ENCODE assay signal across 28 mouse cellular contexts in genomic region chr4:119614724-119615123, GRCm38 (mm10). TPM values are rescaled to one million over a fixed set of nuclear protein-coding genes. Genes with fewer than 3 reads are reported as not detected.
A peak's percentile ranks its signal among the peaks of the same experiment; 100 is the strongest.
DNase-seq lines count a peak whose midpoint lies in the region; ATAC-seq and TF ChIP-seq lines count a peak whose summit lies in the region.
"Had no signal": no experiment of that assay in that cellular context is flagged by ENCODE, and none has a peak within 500 bp of the region (broad histone marks: within the 10 kb centered on the region; RNA-seq: fewer than 3 reads in every experiment).

No protein-coding gene starts in this region.

- ATAC-seq in heart, embryonic 13.5 days (ENCODE audit: extremely low read depth, insufficient number of reproducible peaks, low FRiP score, low TSS enrichment), result no peak
- no peak; the same call in 1 of the 2 replicates for ATAC-seq in lung, embryonic 14.5 days (ENCODE audit: insufficient read depth)
- no peak for ATAC-seq in forebrain, embryonic 12.5 days (ENCODE audit: low FRiP score)
- ATAC-seq: forebrain, embryonic 14.5 days; intestine, embryonic 15.5 days; Patski had no signal

- H3K27me3 ChIP-seq in heart, embryonic 13.5 days (replicated peaks), result no peaks in the 10 kb centered on the region
- H3K27me3 ChIP-seq in lung, embryonic 14.5 days (ENCODE audit: insufficient read depth, low read length), result no peaks in the 10 kb centered on the region
- H3K27me3 ChIP-seq in MEL (ENCODE audit: control insufficient read depth in 1 of 2, insufficient read depth in 2 of 2, low read length in 2 of 2), result no peaks in the 10 kb centered on the region
- no peaks in the 10 kb centered on the region for H3K27me3 ChIP-seq in forebrain, embryonic 12.5 days
- H3K27me3 ChIP-seq: heart, embryonic 12.5 days; hindbrain, embryonic 15.5 days; intestine, embryonic 15.5 days; Patski had no signal

- TF ChIP-seq EP300 in MEL (IDR thresholded peaks at IDR 0.05; ENCODE audit: low read depth in 1 of 2, low read length in 2 of 2), result 0 out of 4 replicates have a peak, but pooled peaks of 1 of the 2 experiments have one; percentile 18

- no peak for TF ChIP-seq POLR2A in lung, adult 2 months (IDR thresholded peaks at IDR 0.05; ENCODE audit: borderline replicate concordance, extremely low read depth, low read depth, low read length)
- no peak for TF ChIP-seq POLR2A in MEL (IDR thresholded peaks at IDR 0.05; ENCODE audit: control insufficient read depth in 1 of 2, insufficient read depth in 1 of 2, low read depth in 1 of 2, low read length in 2 of 2, poor library complexity in 1 of 2)

- H3K9me3 ChIP-seq in heart, embryonic 13.5 days, result no peaks in the 10 kb centered on the region
- no peaks in the 10 kb centered on the region for H3K9me3 ChIP-seq in lung, embryonic 14.5 days (ENCODE audit: low read depth, low read length)
- H3K9me3 ChIP-seq in MEL (replicated peaks; ENCODE audit: insufficient read depth, low read length), result no peaks in the 10 kb centered on the region
- H3K9me3 ChIP-seq in forebrain, embryonic 12.5 days, result no peaks in the 10 kb centered on the region
- H3K9me3 ChIP-seq: forebrain, embryonic 10.5 days; heart, embryonic 12.5 days; hindbrain, embryonic 15.5 days; intestine, embryonic 15.5 days had no signal

- peaks cover 29% of the 10 kb centered on the region for H3K36me3 ChIP-seq in heart, embryonic 13.5 days
- peaks cover 20% of the 10 kb centered on the region; the same call in 1 of the 2 replicates for H3K36me3 ChIP-seq in lung, embryonic 14.5 days (ENCODE audit: insufficient read depth)
- peaks cover 7 to 44% of the 10 kb centered on the region in 2 experiments for H3K36me3 ChIP-seq in MEL (ENCODE audit: control insufficient read depth in 1 of 2, insufficient read depth in 2 of 2, low read length in 2 of 2)
- H3K36me3 ChIP-seq in forebrain, embryonic 12.5 days (replicated peaks), result peaks cover 6% of the 10 kb centered on the region

- TF ChIP-seq RAD21 in MEL (IDR thresholded peaks at IDR 0.05; ENCODE audit: low read depth, low read length), result no peak

- peak overlapping the region; percentile 48; the same call in 1 of the 2 replicates for H3K27ac ChIP-seq in heart, embryonic 13.5 days (replicated peaks)
- no peak overlapping the region for H3K27ac ChIP-seq in lung, embryonic 14.5 days (ENCODE audit: low read depth)
- H3K27ac ChIP-seq in MEL (ENCODE audit: control insufficient read depth, low read depth, low read length), result no peak overlapping the region; the same call in 1 of the 2 replicates
- no peak overlapping the region for H3K27ac ChIP-seq in forebrain, embryonic 12.5 days
- H3K27ac ChIP-seq: forebrain, embryonic 10.5 days; intestine, embryonic 15.5 days had no signal

- H3K79me2 ChIP-seq in MEL (ENCODE audit: control insufficient read depth, insufficient read depth, low read length, poor library complexity), result peaks cover 6% of the 10 kb centered on the region

- intact Hi-C loops in heart, postnatal 14 days (cut with DNase I), result loop anchor here (5.0 kb wide), 1 partner anchor 77 kb away; the partner anchor contains the start of genes Foxj3 and Frg2f1

- no peak for DNase-seq in heart, postnatal 14 days
- peak; percentile 49 for DNase-seq in lung, embryonic 14.5 days
- DNase-seq in lung, adult 2 months, result no peak
- DNase-seq in 416B (ENCODE audit: low read depth) (peak; percentile 26), MEL (ENCODE audit: low read depth, low spot score) (peak; percentile 62)
- DNase-seq: adrenal gland, postnatal 25 days; cerebellum, adult 11-12 months; cerebellum, adult 8-10 months; cerebellum, postnatal 14 days; gastrocnemius, postnatal 25 days; heart, adult 18-20 months; heart, postnatal 4 days; kidney, adult 11 months had no signal

- TF ChIP-seq CTCF in lung, embryonic 14.5 days (IDR thresholded peaks at IDR 0.05; ENCODE audit: low read depth), result no peak
- no peak for TF ChIP-seq CTCF in lung, adult 2 months (IDR thresholded peaks at IDR 0.05; ENCODE audit: insufficient read depth, low read length)
- TF ChIP-seq CTCF in MEL (IDR thresholded peaks at IDR 0.05 in 2 of 3, conservative IDR thresholded peaks at IDR 0.05 in 1 of 3; ENCODE audit: control insufficient read depth in 1 of 3, insufficient read depth in 1 of 3, low read depth in 2 of 3, low read length in 3 of 3, poor library complexity in 1 of 3, severe bottlenecking in 1 of 3), result no peak

- H3K4me3 ChIP-seq in heart, embryonic 13.5 days, result no peak overlapping the region
- H3K4me3 ChIP-seq in lung, embryonic 14.5 days (ENCODE audit: low read depth, low read length), result no peak overlapping the region
- no peak overlapping the region for H3K4me3 ChIP-seq in lung, adult 2 months (replicated peaks; ENCODE audit: extremely low read depth, low read depth, low read length)
- no peak overlapping the region for H3K4me3 ChIP-seq in MEL (ENCODE audit: control insufficient read depth in 1 of 2, insufficient read depth in 1 of 2, low read depth in 2 of 2, low read length in 2 of 2)
- H3K4me3 ChIP-seq in forebrain, embryonic 12.5 days (replicated peaks), result no peak overlapping the region
- H3K4me3 ChIP-seq: forebrain, embryonic 10.5 days; heart, embryonic 12.5 days; hindbrain, embryonic 15.5 days; intestine, embryonic 15.5 days had no signal

- H3K4me1 ChIP-seq in heart, embryonic 13.5 days, result peaks cover 21% of the 10 kb centered on the region
- no peaks in the 10 kb centered on the region for H3K4me1 ChIP-seq in lung, embryonic 14.5 days (ENCODE audit: insufficient read depth)
- peaks cover 2% of the 10 kb centered on the region for H3K4me1 ChIP-seq in lung, adult 2 months (ENCODE audit: control insufficient read depth, insufficient read depth, low read length)
- H3K4me1 ChIP-seq in MEL (ENCODE audit: control insufficient read depth in 1 of 2, insufficient read depth in 2 of 2, low read length in 2 of 2), result peaks cover 20% of the 10 kb centered on the region in 2 experiments
- H3K4me1 ChIP-seq in forebrain, embryonic 12.5 days, result peaks cover 5% of the 10 kb centered on the region; the same call in 1 of the 2 replicates
- H3K4me1 ChIP-seq: forebrain, embryonic 10.5 days had no signal

- H3K9ac ChIP-seq in heart, embryonic 13.5 days, result no peak overlapping the region
- no peak overlapping the region for H3K9ac ChIP-seq in lung, embryonic 14.5 days
- no peak overlapping the region; the same call in 1 of the 2 replicates for H3K9ac ChIP-seq in MEL (ENCODE audit: control insufficient read depth, low read depth, low read length, poor library complexity, severe bottlenecking)
- no peak overlapping the region for H3K9ac ChIP-seq in forebrain, embryonic 12.5 days
- H3K9ac ChIP-seq: heart, embryonic 12.5 days; hindbrain, embryonic 15.5 days; intestine, embryonic 15.5 days had no signal

- 62% methylated on average over 4 of the region's 4 CpGs for WGBS in heart, embryonic 13.5 days
- 46% methylated on average over 4 of the region's 4 CpGs for WGBS in lung, embryonic 14.5 days
- WGBS in lung, adult 2 months, result 48% methylated on average over 4 of the region's 4 CpGs
- WGBS in forebrain, embryonic 12.5 days, result 86% methylated on average over 4 of the region's 4 CpGs

- H3K4me2 ChIP-seq in heart, embryonic 13.5 days, result no peak overlapping the region
- H3K4me2 ChIP-seq in lung, embryonic 14.5 days, result no peak overlapping the region
- H3K4me2 ChIP-seq in forebrain, embryonic 12.5 days, result no peak overlapping the region
- H3K4me2 ChIP-seq: heart, embryonic 12.5 days; hindbrain, embryonic 15.5 days; intestine, embryonic 15.5 days had no signal

TF ChIP-seq in MEL, 35 proteins besides CTCF, POLR2A, EP300 and RAD21:
- TF ChIP-seq TAL1 (IDR thresholded peaks at IDR 0.05; ENCODE audit: low read length) (no peak), ZNF384 (IDR thresholded peaks at IDR 0.05; ENCODE audit: low read depth, low read length) (0 out of 2 replicates have a peak, but pooled peaks have one; percentile 20), GATA1 (IDR thresholded peaks at IDR 0.05; ENCODE audit: low read depth, low read length) (peak; percentile 35), ETS1 (IDR thresholded peaks at IDR 0.05; ENCODE audit: low read depth, low read length) (peak; percentile 70), USF2 (IDR thresholded peaks at IDR 0.05; ENCODE audit: borderline replicate concordance in 1 of 2, insufficient read depth in 1 of 2, low read depth in 1 of 2, low read length in 2 of 2) (no peak), RCOR1 (IDR thresholded peaks at IDR 0.05; ENCODE audit: low read depth, low read length) (peak; percentile 89), JUND (IDR thresholded peaks at IDR 0.05; ENCODE audit: low read depth, low read length) (no peak)
TF ChIP-seq in MEL: peak in this region for 4.

RNA-seq across cellular contexts. Expression of gene Guca2a, which starts 22.8 kb away (rescaled TPM):
- polyA plus RNA-seq in heart, embryonic 13.5 days (2015; fragmentation: Nextera tagmentation; extraction: Ambion mirVana), result not detected in 2 replicates
- not detected for total RNA-seq in heart, postnatal 14 days (2021)
- polyA plus RNA-seq in lung, embryonic 14.5 days (2014; fragmentation: Nextera tagmentation; extraction: Ambion mirVana), result 0.45 TPM in 1 of 2 replicates, not detected in the other
- polyA plus RNA-seq in lung, adult 2 months (2012; rRNA removed), result 23.0 TPM in 1 of 2 replicates, not detected in the other
- not detected in 2 replicates for total RNA-seq in MEL (2012; rRNA removed)
- polyA plus RNA-seq in MEL (2012; ENCODE audit: insufficient read depth in 1 of 2, insufficient read length in 2 of 2, low read depth in 1 of 2, low replicate concordance in 2 of 2, missing spikeins in 1 of 2), result not detected
- polyA plus RNA-seq in forebrain, embryonic 12.5 days (2016; fragmentation: Nextera tagmentation; extraction: Ambion mirVana), result not detected in 2 replicates
- total RNA-seq: adrenal gland, adult 18-20 months; ES-E14; gastrocnemius, adult 8-10 months; gastrocnemius, postnatal 25 days; heart, adult 18-20 months; heart, postnatal 4 days had no signal
- polyA plus RNA-seq: embryonic facial prominence, embryonic 11.5 days; embryonic facial prominence, embryonic 14.5 days; forebrain, embryonic 10.5 days; forebrain, embryonic 14.5 days; heart, embryonic 12.5 days; hindbrain, embryonic 11.5 days; hindbrain, embryonic 15.5 days; Patski had no signal

RNA-seq across cellular contexts. Expression of gene Guca2b, which starts 44.0 kb away (rescaled TPM):
- polyA plus RNA-seq in heart, embryonic 13.5 days (2015; fragmentation: Nextera tagmentation; extraction: Ambion mirVana), result not detected in 2 replicates
- not detected for total RNA-seq in heart, postnatal 14 days (2021)
- not detected in 2 replicates for polyA plus RNA-seq in lung, embryonic 14.5 days (2014; fragmentation: Nextera tagmentation; extraction: Ambion mirVana)
- 0.46 TPM in 1 of 2 replicates, not detected in the other for polyA plus RNA-seq in lung, adult 2 months (2012; rRNA removed)
- not detected in 2 replicates for total RNA-seq in MEL (2012; rRNA removed)
- not detected for polyA plus RNA-seq in MEL (2012; ENCODE audit: insufficient read depth in 1 of 2, insufficient read length in 2 of 2, low read depth in 1 of 2, low replicate concordance in 2 of 2, missing spikeins in 1 of 2)
- not detected in 2 replicates for polyA plus RNA-seq in forebrain, embryonic 12.5 days (2016; fragmentation: Nextera tagmentation; extraction: Ambion mirVana)
- total RNA-seq: adrenal gland, postnatal 25 days; ES-E14; gastrocnemius, adult 8-10 months; gastrocnemius, postnatal 25 days had no signal
- polyA plus RNA-seq: C2C12; embryonic facial prominence, embryonic 11.5 days; embryonic facial prominence, embryonic 14.5 days; forebrain, embryonic 10.5 days; forebrain, embryonic 14.5 days; heart, embryonic 12.5 days; hindbrain, embryonic 11.5 days; hindbrain, embryonic 15.5 days had no signal

Comparison
In these comparisons a context has a peak if more than half of its experiments do, and no peak if none do; other contexts are left out.
1. DNase-seq: peak in lung, embryonic 14.5 days (single experiment), 416B (single experiment) and MEL (single experiment); none in heart, postnatal 14 days (0 of 2) and lung, adult 2 months (single experiment).